Mouse (Mus musculus) spleen, adult 12 weeks (tissue): ENCODE data around the gene Ush1c.

ENCODE experiments used
- DNase-seq: peaks from one replicate; pipeline ENCODE4 v3.0.0; 2022; ENCODE audit warnings: low spot score

Ush1c gene

GRCm38 (mm10) chr7:46238346-46238745, at the start of gene Ush1c:
Gene Ush1c, minus strand, starts transcription at chr7:46238503.
- DNase-seq = no peak

GRCm38 (mm10) chr7:46287051-46287450, 48.7 kb upstream of the Ush1c start:
- DNase-seq = no peak

GRCm38 (mm10) chr7:46286391-46286790, 48.1 kb upstream of the Ush1c start:
- no peak for DNase-seq

- DNase-seq = no peak
Measured at GRCm38 (mm10) chr7:46285161-46285839, 47.0 kb upstream of the Ush1c start.

GRCm38 (mm10) chr7:46283681-46284080, 45.4 kb upstream of the Ush1c start:
- no peak for DNase-seq

- DNase-seq = no peak
Measured at GRCm38 (mm10) chr7:46282276-46282675, 44.0 kb upstream of the Ush1c start.

- DNase-seq = no peak
Measured at GRCm38 (mm10) chr7:46280896-46281295, 42.6 kb upstream of the Ush1c start.

GRCm38 (mm10) chr7:46279946-46280345, 41.6 kb upstream of the Ush1c start:
- no peak for DNase-seq

GRCm38 (mm10) chr7:46276156-46276555, 37.9 kb upstream of the Ush1c start:
- no peak for DNase-seq

- no peak for DNase-seq
Measured at GRCm38 (mm10) chr7:46251841-46252240, 13.5 kb upstream of the Ush1c start.

- no peak for DNase-seq
Measured at GRCm38 (mm10) chr7:46247606-46248005, 9.3 kb upstream of the Ush1c start.

GRCm38 (mm10) chr7:46246876-46247275, 8.6 kb upstream of the Ush1c start:
- no peak for DNase-seq

- no peak for DNase-seq
Measured at GRCm38 (mm10) chr7:46240696-46241095, 2.4 kb upstream of the Ush1c start, which contains the start of gene Otog. Gene Otog, plus strand, starts transcription at chr7:46240987.

- no peak for DNase-seq
Measured at GRCm38 (mm10) chr7:46240091-46240490, 1.8 kb upstream of the Ush1c start.

GRCm38 (mm10) chr7:46237192-46237591, 1.1 kb downstream of the Ush1c start:
- DNase-seq = no peak

GRCm38 (mm10) chr7:46236363-46236762, 1.9 kb downstream of the Ush1c start:
- no peak for DNase-seq

GRCm38 (mm10) chr7:46235948-46236347, 2.4 kb downstream of the Ush1c start:
- no peak for DNase-seq

- DNase-seq = no peak
Measured at GRCm38 (mm10) chr7:46226936-46227335, 11.4 kb downstream of the Ush1c start.

GRCm38 (mm10) chr7:46226253-46226652, 12.1 kb downstream of the Ush1c start:
- no peak for DNase-seq

- DNase-seq = no peak
Measured at GRCm38 (mm10) chr7:46220591-46221129, 17.6 kb downstream of the Ush1c start.

- peak; percentile 4 for DNase-seq
Measured at GRCm38 (mm10) chr7:46218415-46218814, 19.9 kb downstream of the Ush1c start.

- DNase-seq = no peak
Measured at GRCm38 (mm10) chr7:46216481-46216880, 21.8 kb downstream of the Ush1c start.

GRCm38 (mm10) chr7:46210276-46210675, 28.0 kb downstream of the Ush1c start:
- no peak for DNase-seq

- no peak for DNase-seq
Measured at GRCm38 (mm10) chr7:46208131-46208530, 30.2 kb downstream of the Ush1c start.
